Mouse (Mus musculus): ENCODE measurements around the gene Plcd3.

- TF ChIP-seq CTCF (IDR thresholded peaks at IDR 0.05; ENCODE audit: low read depth), result no peak
- TF ChIP-seq EP300 (IDR thresholded peaks at IDR 0.05; ENCODE audit: low read depth), result no peak
Measured at GRCm38 (mm10) chr11:103074121-103074650, 27.3 kb downstream of the Plcd3 start.
